Mouse (Mus musculus) cerebellum, adult 2 months (tissue): Measurements from ENCODE around the gene Grin3b.

Experiments
- CTCF ChIP-seq: fragments of 200-500 bp; IDR thresholded peaks from 2 replicates; pipeline ENCODE4 v1.5.1; 2011; ENCODE audit warnings: low read depth, mild to moderate bottlenecking, control low read depth, low read length, moderate library complexity, borderline replicate concordance; ENCODE audit not compliant: insufficient read depth
- POLR2A ChIP-seq: fragments of 200-500 bp; IDR thresholded peaks from 2 replicates; pipeline ENCODE4 v1.6.1; 2011; ENCODE audit warnings: low read length, control low read depth, borderline replicate concordance; ENCODE audit not compliant: insufficient read depth

DNA sequence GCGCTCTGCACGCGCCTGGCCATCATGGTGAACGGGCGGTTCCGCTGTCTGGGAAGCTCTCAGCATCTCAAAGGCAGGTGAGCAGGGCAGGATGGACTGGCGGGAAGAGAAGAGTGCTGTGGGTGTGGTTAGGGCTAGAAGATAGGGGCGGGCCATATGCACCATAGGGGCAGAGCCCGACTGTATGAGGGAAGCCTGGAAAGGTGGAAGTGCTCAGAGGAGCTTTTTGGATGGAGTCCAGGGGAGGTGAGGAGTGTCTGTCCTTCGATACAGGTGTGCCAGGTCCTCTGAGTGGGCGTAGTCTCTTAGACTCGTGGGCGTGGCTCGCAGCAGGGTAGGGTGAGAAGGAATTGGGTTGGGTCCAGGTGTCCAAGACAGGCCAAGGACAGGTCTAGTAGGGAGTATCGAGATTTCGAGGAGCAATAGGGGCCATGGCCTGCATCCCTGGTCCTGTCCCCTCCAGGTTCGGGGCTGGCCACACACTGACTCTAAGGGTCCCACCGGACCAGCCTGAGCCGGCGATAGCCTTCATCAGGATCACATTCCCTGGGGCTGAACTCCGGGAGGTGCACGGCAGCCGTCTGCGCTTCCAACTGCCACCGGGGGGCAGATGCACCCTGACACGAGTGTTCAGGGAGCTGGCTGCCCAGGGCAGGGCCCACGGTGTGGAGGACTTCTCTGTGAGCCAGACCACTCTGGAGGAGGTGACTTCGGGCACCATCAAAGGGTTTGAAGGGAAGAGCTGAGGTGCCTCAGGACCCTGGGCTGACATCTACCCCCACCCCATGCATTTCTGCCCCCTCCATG is 44.2 kb downstream of the Grin3b start:
- no peak for TF ChIP-seq POLR2A
- no peak for TF ChIP-seq CTCF
